Mouse (Mus musculus): ENCODE measurements around the gene Trio.

Gene Trio

GRCm38 (mm10) chr15:27779398-27779797, 246.2 kb downstream of the Trio start:
- in situ Hi-C loops (cut with MboI, MseI), result no loop called here

- in situ Hi-C loops (cut with MboI, MseI), result no loop called here
Observed at GRCm38 (mm10) chr15:27778256-27778655, 247.4 kb downstream of the Trio start.

GRCm38 (mm10) chr15:27777455-27778190, 248.0 kb downstream of the Trio start:
- in situ Hi-C loops (cut with MboI, MseI), result no loop called here

GRCm38 (mm10) chr15:27774481-27774880, 251.2 kb downstream of the Trio start:
- in situ Hi-C loops (cut with MboI, MseI), result no loop called here

GRCm38 (mm10) chr15:27772125-27772627, 253.5 kb downstream of the Trio start:
- in situ Hi-C loops (cut with MboI, MseI), result no loop called here

- in situ Hi-C loops (cut with MboI, MseI), result no loop called here
Observed at GRCm38 (mm10) chr15:27771581-27771980, 254.1 kb downstream of the Trio start.

GRCm38 (mm10) chr15:27770513-27771196, 255.0 kb downstream of the Trio start:
- in situ Hi-C loops (cut with MboI, MseI), result no loop called here

GRCm38 (mm10) chr15:27761416-27761815, 264.2 kb downstream of the Trio start:
- in situ Hi-C loops (cut with MboI, MseI), result no loop called here

GRCm38 (mm10) chr15:27760655-27761054, 265.0 kb downstream of the Trio start:
- in situ Hi-C loops (cut with MboI, MseI), result no loop called here

GRCm38 (mm10) chr15:27759890-27760289, 265.8 kb downstream of the Trio start:
- in situ Hi-C loops (cut with MboI, MseI), result loop anchor here (5.0 kb wide), 1 partner anchor 67 kb away; no protein-coding TSS in a partner anchor

GRCm38 (mm10) chr15:27758680-27759079, 267.0 kb downstream of the Trio start:
- in situ Hi-C loops (cut with MboI, MseI), result loop anchor here (5.0 kb wide), 1 partner anchor 69 kb away; no protein-coding TSS in a partner anchor

GRCm38 (mm10) chr15:27756426-27756825, 269.2 kb downstream of the Trio start:
- in situ Hi-C loops (cut with MboI, MseI), result loop anchor here (5.0 kb wide), 1 partner anchor 71 kb away; no protein-coding TSS in a partner anchor

GRCm38 (mm10) chr15:27754571-27755260, 270.9 kb downstream of the Trio start:
- in situ Hi-C loops (cut with MboI, MseI), result loop anchor here (5.0 kb wide), 1 partner anchor 73 kb away; no protein-coding TSS in a partner anchor

GRCm38 (mm10) chr15:27753923-27754322, 271.7 kb downstream of the Trio start:
- in situ Hi-C loops (cut with MboI, MseI), result no loop called here

GRCm38 (mm10) chr15:27752677-27753342, 272.8 kb downstream of the Trio start:
- in situ Hi-C loops (cut with MboI, MseI), result no loop called here

- in situ Hi-C loops (cut with MboI, MseI), result no loop called here
Observed at GRCm38 (mm10) chr15:27751612-27752405, 273.8 kb downstream of the Trio start.

GRCm38 (mm10) chr15:27748739-27749138, 276.9 kb downstream of the Trio start:
- in situ Hi-C loops (cut with MboI, MseI), result no loop called here

GRCm38 (mm10) chr15:27747512-27747911, 278.1 kb downstream of the Trio start:
- in situ Hi-C loops (cut with MboI, MseI), result no loop called here

- in situ Hi-C loops (cut with MboI, MseI), result no loop called here
Observed at GRCm38 (mm10) chr15:27744995-27745394, 280.7 kb downstream of the Trio start.

GRCm38 (mm10) chr15:27740080-27740479, 285.6 kb downstream of the Trio start:
- in situ Hi-C loops (cut with MboI, MseI), result no loop called here

- in situ Hi-C loops (cut with MboI, MseI), result loop anchor here (10.0 kb wide), 1 partner anchor 417 kb away; no protein-coding TSS in a partner anchor
Observed at GRCm38 (mm10) chr15:27731818-27732217, 293.8 kb downstream of the Trio start.

All from regulatory T cell (primary cell).